Mouse (Mus musculus): ENCODE results near the gene Tmsb10.

The Tmsb10 gene

DNA sequence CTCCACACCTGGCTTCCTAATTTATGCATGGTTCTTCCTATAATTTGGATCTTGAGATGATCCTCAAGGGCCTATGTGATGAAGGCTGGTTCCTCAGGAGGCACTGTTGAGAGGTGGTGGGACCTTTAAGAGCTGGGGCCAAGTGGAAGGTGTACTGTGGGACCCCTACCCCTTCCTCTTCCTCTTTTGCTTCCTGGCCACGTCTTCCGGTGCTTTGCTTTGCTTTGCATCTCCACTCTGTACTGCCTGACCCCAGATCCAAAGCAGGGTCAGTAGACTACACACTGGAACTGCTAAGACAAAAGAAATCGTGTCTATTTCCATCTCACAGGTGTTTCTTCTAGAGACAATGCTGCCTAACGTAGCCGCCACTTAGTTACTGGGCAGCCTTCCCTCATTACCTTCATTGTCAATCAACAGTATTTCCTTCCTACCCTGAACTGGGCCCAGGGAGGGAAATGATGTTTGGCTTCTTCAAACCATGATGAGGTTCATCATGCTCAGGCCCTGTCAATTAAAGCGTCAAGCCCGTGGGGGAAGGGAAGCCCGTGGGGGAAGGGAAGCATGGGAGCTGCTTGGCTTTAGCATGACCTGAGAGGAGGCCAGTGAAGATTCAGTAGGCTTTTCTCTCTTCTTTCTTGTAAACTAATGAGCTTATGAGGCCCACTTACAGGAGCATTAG lies 2.9 kb downstream of the Tmsb10 start:
- DNase-seq, result no peak

GRCm38 (mm10) chr6:72954786-72955185 lies 3.8 kb downstream of the Tmsb10 start:
- DNase-seq, result no peak

DNA sequence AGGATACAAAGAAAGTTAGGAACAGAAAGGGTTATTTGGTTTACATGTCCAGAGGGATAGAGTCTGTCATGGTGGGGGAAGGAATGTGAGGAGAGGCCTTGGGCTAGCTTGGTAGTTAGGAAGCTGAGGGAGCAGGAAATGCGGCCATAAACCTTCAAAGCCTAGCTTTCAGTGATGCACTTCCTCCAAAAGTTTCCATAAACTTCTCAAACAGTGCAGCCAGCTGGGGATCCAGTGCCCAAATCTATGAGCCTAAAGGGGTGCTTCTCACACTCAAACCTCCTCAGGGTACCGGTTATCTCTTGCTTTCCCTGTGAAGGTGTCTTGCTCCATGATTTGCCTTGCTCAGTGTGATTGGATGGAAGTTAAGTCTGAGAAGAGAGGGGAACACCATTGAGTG lies 5.6 kb downstream of the Tmsb10 start:
- no peak for DNase-seq

GRCm38 (mm10) chr6:72952221-72952620 lies 6.3 kb downstream of the Tmsb10 start:
- no peak for DNase-seq

GRCm38 (mm10) chr6:72949161-72949756 lies 9.3 kb downstream of the Tmsb10 start:
- peak; percentile 84 for DNase-seq

DNA sequence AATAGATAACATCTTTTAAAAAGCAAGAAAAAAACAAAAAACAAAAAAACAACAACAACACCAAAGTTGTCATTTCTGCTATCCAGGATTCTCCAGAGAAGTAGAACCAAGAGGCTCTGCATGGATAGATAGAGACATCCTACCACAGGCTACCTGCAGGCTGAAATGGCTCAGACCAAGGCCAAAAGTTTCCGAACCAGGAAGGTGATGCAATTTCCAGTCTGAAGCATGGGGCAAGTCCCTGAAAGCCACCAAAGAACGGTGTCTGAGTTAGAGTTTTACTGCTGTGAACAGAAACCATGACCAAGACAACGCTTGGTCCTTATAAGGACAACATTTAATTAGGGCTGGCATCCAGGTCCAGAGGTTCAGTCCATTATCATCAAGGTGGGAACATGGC lies 10.2 kb downstream of the Tmsb10 start:
- DNase-seq, result no peak

DNA sequence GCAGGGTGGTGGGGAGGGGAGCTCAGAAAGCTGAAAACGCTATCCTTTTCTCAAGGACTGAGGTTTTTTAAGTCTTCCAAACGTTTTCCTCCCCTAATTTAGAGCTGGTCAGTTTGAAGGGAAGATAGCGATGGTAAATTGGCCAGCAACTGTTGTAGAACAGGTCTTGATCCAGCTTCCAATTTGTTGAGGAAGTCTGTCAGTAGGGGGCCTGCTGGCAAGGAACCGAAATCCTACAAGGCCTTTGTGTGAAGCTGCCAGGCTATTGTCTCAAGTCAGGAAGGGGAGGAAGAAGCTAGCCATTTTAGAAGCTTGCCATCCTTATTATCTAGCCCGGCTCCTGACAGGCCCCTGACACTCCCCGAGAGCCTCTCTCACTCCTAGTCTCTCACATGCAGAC lies 10.6 kb downstream of the Tmsb10 start:
- DNase-seq, result no peak

DNA sequence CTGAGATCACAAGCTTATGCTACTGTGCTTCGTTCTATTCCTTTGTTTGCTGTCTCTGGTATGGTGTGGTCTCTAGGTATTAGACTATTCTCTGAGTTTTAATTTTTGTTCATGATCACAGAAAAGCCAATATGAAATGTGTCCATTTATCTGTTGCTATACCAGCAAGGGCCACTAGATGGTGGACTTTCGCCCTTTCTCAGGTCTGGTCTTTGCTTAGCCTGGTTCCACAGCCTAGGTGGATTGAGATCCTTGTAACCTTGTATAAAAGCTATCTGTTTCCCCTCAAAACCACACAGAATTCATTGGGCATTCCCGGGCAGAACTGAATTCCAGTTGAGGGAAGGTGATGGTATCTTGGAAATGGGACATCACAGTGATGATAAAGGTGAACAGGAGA lies 18.1 kb downstream of the Tmsb10 start:
- peak; percentile 58 for DNase-seq

- no peak for DNase-seq
These were observed 20.7 kb downstream of the Tmsb10 start for GRCm38 (mm10) chr6:72937859-72938258.

GRCm38 (mm10) chr6:72937430-72937829 lies 21.1 kb downstream of the Tmsb10 start:
- DNase-seq, result no peak

DNA sequence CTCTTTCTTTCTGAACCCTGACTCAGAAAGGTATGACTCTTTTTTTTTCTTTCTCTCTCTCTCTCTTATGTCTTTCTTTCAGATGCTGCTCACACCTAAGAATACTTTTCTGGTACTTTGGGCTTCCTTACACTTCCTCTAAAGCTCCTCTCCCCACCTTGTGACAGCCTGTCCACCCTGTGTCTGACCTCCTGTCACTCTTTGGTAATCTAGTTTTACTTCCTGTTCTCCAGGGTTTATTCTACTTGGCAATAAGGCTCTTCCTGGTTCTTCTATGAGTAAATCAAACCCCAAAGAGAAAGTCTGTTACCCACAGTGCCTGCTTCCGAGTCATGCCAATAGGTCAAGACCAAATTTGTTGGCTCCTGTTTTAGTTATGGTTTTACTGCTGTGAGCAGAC lies 25.6 kb downstream of the Tmsb10 start:
- DNase-seq, result no peak

- DNase-seq, result no peak
These were observed 27.0 kb downstream of the Tmsb10 start for GRCm38 (mm10) chr6:72931533-72931932.

DNA sequence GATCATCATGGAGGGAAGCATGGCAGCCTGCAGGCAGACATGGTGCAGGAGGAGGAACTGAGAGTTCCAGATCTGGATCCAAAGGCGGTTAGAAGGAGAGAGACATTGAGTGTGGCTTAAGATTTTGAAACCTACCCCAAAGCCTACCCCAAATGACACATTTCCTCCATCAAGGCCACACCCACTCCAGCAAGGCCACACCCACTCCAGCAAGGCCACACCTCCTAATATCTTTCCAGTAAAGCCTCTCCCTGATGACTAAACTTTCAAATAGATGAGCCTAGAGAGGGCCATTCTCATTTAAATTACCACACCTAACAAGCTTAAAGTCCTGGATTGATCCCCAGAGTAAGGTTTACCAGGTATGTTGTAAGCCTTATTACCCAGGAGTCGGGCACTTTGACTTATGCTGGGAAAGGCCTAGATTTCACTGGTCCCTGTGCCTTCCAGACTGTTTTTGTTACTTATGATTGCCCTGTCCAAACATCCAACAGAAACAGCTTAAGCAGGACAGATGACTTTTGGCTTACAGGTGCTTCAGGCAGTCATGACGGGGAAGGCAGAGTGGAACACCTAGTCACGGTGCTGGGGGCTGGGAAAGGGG lies 28.7 kb downstream of the Tmsb10 start:
- DNase-seq, result no peak

- DNase-seq, result peak; percentile 47
These were observed 31.6 kb downstream of the Tmsb10 start for GRCm38 (mm10) chr6:72926755-72927482.

DNA sequence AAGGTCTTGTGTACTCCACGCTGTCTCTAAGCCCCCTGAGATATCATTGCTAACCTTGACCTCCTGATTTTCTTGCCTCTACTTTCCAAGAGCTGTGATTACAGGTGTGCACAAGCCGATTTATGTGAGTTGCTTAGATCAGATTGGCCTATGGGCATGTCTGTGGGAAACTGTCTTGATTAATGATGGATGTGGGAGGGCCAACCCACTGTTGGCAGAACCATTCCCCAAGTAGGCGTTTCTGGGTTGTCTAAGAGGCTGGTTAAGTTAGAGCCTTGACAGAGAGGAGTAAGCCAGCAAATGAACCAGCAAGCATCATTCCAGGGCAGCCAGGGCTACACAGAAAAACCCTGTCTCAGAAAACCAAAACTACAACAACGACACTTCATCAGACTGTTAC lies 32.5 kb downstream of the Tmsb10 start:
- DNase-seq, result no peak

DNA sequence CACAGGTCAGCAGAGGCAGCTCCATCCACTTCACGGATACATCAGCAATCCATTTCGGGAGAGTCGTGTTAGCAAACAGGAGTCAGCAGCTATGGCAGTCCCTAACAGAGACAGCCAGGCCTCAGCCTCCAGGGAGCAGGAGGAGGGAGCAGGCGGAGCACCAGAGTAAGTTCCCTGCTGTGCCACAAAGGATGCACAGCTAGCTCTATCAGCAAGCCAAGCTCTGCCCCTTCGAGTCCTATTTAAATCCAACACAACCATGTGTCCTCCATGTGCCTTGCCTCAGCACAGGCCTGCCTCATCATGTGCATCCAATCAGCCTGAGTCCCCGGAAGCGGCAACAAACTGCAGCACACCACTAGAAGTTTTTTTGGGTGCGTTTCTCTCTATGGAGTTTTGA lies 35.2 kb downstream of the Tmsb10 start:
- DNase-seq, result no peak

DNA sequence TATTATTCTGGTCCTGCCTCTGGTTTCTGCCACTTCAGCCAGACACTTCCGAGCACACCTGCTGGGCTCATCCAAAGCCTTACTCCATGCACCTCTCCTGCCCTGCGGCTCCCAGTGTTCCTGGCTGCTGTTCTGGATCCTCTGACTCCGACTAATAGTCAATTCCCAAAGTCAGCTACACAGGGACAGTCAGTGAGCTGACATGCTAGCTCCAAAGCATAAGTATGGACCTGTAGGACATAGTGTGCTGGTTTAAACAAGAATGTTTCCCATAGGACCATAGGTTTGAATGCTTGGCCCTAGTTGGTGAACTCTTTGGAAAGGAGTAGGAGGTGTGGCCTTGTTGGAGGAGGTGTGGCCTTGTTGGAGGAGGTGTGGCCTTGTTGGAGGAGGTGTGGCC lies 37.5 kb downstream of the Tmsb10 start:
- DNase-seq, result no peak

DNA sequence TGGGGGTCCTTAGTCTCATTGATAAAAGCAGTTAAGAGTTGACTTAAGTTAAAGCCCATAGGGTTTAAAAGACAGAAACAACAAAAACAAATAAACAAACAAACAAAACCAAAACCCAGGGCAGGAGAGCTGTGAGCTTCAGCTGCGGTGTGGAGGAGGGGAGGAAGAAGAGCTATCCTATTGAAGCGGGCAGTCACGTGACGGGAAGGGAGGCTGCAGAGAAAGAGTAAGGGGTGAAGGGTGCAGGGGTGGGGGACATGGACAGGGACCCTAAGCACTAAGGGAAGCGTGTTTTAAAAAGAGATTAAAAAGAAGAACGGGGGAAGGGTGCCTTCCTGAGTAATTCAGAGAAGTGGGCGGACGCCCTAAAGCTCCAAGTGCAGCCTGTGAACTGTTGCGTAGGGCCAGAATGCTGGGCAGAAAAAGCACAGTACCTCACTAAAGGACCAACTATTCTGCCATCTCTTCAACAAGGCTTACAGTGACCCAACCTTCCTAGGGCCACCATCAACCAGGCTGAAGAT lies 40.0 kb downstream of the Tmsb10 start:
- DNase-seq, result no peak

DNA sequence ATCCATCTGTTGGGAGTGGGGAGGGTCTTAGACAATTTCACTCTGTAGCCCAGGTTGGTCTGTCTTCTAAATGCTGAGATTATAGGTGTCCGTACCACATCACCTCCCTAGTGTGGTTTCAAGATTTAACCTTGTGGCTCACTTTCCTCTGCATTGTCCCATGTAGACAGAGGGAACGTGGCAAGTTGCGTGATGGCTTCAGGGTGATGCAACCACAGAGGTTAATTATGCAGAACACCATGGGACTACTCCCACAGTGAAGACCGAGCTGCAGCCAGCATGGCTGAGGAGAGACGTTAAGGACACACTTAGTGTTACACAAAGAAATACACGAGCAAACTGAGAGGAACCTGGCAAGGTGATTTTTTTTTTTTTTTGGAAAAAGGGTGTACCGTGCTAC lies 42.2 kb downstream of the Tmsb10 start:
- no peak for DNase-seq

- no peak for DNase-seq
These were observed 44.3 kb downstream of the Tmsb10 start for GRCm38 (mm10) chr6:72914087-72914749.

GRCm38 (mm10) chr6:72911261-72911660 lies 47.3 kb downstream of the Tmsb10 start:
- no peak for DNase-seq
